Mouse (Mus musculus): ENCODE measurements around the gene Ubp1. TPM values are rescaled to one million over a fixed set of nuclear protein-coding genes. Genes with fewer than 3 reads are reported as not detected.

The Ubp1 gene
- total and polyA plus RNA-seq, 2 experiments from 2014 or later: 19.8 to 59.3 TPM

DNA sequence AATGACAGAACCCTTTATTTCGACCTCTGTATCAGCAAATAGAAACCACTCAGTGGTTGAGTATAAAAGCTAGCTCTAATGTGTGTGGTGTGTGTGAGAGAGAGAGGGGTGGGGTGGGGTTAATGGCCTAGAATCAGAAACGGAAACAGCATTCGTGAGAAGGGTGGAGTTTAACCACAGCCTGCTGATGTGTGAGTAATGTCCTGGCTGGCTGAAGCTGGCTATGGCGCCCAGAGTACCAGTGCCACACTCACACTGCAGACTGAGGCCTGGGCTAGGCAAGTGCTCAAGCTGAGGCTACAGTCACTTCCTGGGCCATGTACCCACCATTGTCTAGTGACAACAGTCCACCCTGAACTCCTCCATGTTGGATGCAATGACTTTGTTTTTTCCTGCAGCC lies 85.7 kb downstream of the Ubp1 start:
- H3K4me2 ChIP-seq (ENCODE audit: low read depth, low read length): no peak overlapping the region
- DNase-seq (ENCODE audit: low spot score) (no peak), ATAC-seq (no peak)
- H3K36me3 ChIP-seq (ENCODE audit: insufficient read depth, low read length): 0 out of 2 replicates have a peak, but pooled peaks cover 7% of the 10 kb centered on the region
- 85% methylated on average over 4 of the region's 4 CpGs for WGBS
- no peak overlapping the region for H3K9ac ChIP-seq (replicated peaks; ENCODE audit: low read length)
- no peak overlapping the region for H3K4me3 ChIP-seq (ENCODE audit: low read length)
- TF ChIP-seq CTCF (IDR thresholded peaks at IDR 0.05; ENCODE audit: low read depth): no peak
- no peaks in the 10 kb centered on the region for H3K9me3 ChIP-seq (ENCODE audit: low read length)
- H3K27ac ChIP-seq: no peak overlapping the region
- H3K4me1 ChIP-seq (ENCODE audit: insufficient read depth, low read length): no peaks in the 10 kb centered on the region
- H3K27me3 ChIP-seq (ENCODE audit: insufficient read depth, low read length): no peaks in the 10 kb centered on the region

DNA sequence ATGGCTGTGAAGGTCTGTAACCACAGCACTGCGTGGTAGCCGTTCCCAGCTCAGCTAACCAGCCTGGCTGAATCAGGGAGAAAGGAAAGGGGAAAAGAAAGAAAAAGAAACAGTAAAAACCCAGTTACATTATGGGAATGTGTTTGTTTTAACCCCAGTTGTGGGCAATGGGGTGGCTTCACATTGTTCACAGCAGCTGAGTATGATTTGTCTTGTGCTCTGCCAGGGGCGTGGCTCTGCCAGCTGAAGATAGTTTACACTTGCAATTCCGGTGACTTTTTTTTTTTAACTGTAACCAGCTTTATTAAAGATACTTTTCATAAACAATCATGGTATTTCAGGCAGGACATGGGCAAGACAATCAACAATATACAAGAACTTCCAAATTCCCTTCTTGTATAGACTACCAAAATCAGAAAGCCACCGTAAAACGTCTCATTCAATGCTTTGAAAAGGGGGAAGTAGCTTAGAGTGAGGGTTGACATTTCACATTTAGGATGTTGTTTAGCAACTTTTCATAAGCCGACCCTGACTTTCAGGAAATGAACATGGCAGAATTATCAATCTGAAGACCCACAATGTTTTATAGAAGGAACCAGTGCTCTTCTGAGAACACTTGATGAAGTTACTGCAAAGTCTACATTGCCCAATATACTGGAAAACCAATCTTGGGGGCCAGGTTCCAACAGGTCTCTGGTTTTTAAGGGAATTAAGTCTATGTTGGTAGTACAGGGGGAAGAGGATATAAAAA lies 88.5 kb downstream of the Ubp1 start:
- DNase-seq (ENCODE audit: low spot score) (no peak), ATAC-seq (no peak)
- H3K9me3 ChIP-seq (ENCODE audit: low read length): no peaks in the 10 kb centered on the region
- 0 out of 2 replicates have a peak, but pooled peaks cover 7% of the 10 kb centered on the region for H3K36me3 ChIP-seq (ENCODE audit: insufficient read depth, low read length)
- no peak overlapping the region for H3K4me3 ChIP-seq (ENCODE audit: low read length)
- H3K4me1 ChIP-seq (ENCODE audit: insufficient read depth, low read length): no peaks in the 10 kb centered on the region
- whole genome bisulfite sequencing: 86% methylated on average over 7 of the region's 7 CpGs
- H3K4me2 ChIP-seq (ENCODE audit: low read depth, low read length): no peak overlapping the region
- H3K27me3 ChIP-seq (ENCODE audit: insufficient read depth, low read length): no peaks in the 10 kb centered on the region
- no peak overlapping the region for H3K27ac ChIP-seq
- no peak for TF ChIP-seq CTCF (IDR thresholded peaks at IDR 0.05; ENCODE audit: low read depth)
- H3K9ac ChIP-seq (replicated peaks; ENCODE audit: low read length): no peak overlapping the region

DNA sequence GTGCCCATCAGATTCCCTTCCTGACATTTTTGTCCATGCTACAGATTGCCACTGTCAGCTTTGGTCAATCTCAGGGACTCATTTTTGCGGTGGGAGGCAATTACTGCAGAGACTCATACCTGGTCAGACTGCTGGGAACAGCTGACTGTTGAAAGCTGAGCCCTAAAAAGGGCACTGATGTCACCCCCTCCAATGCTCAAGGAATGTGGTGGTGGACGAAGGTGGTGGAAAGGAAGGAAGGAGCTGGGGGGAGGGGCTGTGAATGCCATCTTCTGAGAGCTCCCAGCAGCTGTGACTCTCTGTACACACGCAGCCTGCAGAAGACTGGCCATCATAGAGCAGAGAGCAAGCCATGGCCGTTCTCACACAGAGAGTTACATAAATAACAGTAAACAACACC lies 91.4 kb downstream of the Ubp1 start:
- H3K36me3 ChIP-seq (ENCODE audit: insufficient read depth, low read length): no peaks in the 10 kb centered on the region
- WGBS: 71% methylated on average over 4 of the region's 4 CpGs
- H3K27ac ChIP-seq: no peak overlapping the region
- no peak overlapping the region for H3K4me2 ChIP-seq (ENCODE audit: low read depth, low read length)
- DNase-seq (ENCODE audit: low spot score) (no peak), ATAC-seq (no peak)
- H3K27me3 ChIP-seq (ENCODE audit: insufficient read depth, low read length): no peaks in the 10 kb centered on the region
- no peak for TF ChIP-seq CTCF (IDR thresholded peaks at IDR 0.05; ENCODE audit: low read depth)
- H3K4me1 ChIP-seq (ENCODE audit: insufficient read depth, low read length): peaks cover 12% of the 10 kb centered on the region
- no peak overlapping the region for H3K4me3 ChIP-seq (ENCODE audit: low read length)
- no peak overlapping the region for H3K9ac ChIP-seq (replicated peaks; ENCODE audit: low read length)
- no peaks in the 10 kb centered on the region for H3K9me3 ChIP-seq (ENCODE audit: low read length)

DNA sequence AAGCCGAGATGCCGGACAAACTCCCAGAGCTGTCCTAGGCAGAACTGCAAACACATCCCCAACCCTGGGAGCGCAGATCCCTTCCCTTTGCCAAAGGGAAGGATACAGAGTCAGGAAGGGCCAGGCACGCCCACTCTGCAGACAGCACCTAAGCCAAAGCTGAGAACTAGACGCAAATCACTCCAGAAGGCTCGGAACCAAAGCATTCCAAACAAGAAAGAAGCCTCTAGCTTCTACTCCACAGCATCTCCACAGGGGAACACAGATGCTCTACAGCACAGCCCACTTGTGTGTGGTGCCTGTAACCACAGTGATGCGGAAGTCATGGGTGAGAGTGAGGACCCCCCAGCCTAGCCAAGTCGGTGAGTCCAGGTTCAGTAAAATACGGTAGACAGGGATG lies 94.4 kb downstream of the Ubp1 start:
- no peaks in the 10 kb centered on the region for H3K9me3 ChIP-seq (ENCODE audit: low read length)
- TF ChIP-seq CTCF (IDR thresholded peaks at IDR 0.05; ENCODE audit: low read depth): no peak
- 56% methylated on average over 9 of the region's 9 CpGs for WGBS
- no peaks in the 10 kb centered on the region for H3K27me3 ChIP-seq (ENCODE audit: insufficient read depth, low read length)
- H3K27ac ChIP-seq: no peak overlapping the region
- ATAC-seq (no peak), DNase-seq (ENCODE audit: low spot score) (no peak)
- H3K9ac ChIP-seq (replicated peaks; ENCODE audit: low read length): peak overlapping the region; percentile 72; the same call in 1 of the 2 replicates
- H3K4me2 ChIP-seq (ENCODE audit: low read depth, low read length): peak overlapping the region; percentile 80
- peak overlapping the region; percentile 76 for H3K4me3 ChIP-seq (ENCODE audit: low read length)
- H3K4me1 ChIP-seq (ENCODE audit: insufficient read depth, low read length): peaks cover 12% of the 10 kb centered on the region
- no peaks in the 10 kb centered on the region for H3K36me3 ChIP-seq (ENCODE audit: insufficient read depth, low read length)

DNA sequence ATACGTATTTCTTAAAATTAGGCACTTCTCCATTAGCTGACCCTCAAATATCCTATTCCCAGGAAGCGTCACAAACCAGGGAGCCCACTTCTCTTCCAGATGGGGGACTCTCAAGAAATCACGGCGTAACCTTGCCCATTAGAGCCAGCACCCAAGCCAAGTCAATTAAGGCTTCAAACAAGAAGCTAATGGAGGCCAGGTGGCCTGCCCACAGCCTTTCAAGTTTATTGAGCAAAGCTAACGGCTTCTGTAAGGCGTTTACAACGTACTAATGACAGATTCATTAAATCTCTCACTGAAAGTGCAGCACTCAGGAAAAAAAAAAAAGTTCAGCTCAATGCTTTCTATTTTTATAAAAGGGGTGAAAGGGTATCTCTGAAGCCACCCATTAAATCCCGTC lies 95.1 kb downstream of the Ubp1 start:
- Histone ChIP-seq H3K27me3 (ENCODE audit: insufficient read depth, low read length) (no peaks in the 10 kb centered on the region), H3K4me2 (ENCODE audit: low read depth, low read length) (peak overlapping the region; percentile 80), H3K9ac (replicated peaks; ENCODE audit: low read length) (peak overlapping the region; percentile 72), H3K36me3 (ENCODE audit: insufficient read depth, low read length) (no peaks in the 10 kb centered on the region), H3K4me3 (ENCODE audit: low read length) (peak overlapping the region; percentile 76), H3K27ac (peak overlapping the region; percentile 54; the same call in 1 of the 2 replicates), H3K4me1 (ENCODE audit: insufficient read depth, low read length) (peaks cover 12% of the 10 kb centered on the region), H3K9me3 (ENCODE audit: low read length) (no peaks in the 10 kb centered on the region)
- TF ChIP-seq CTCF (IDR thresholded peaks at IDR 0.05; ENCODE audit: low read depth): no peak
- 13% methylated on average over 8 of the region's 8 CpGs for WGBS
- DNase-seq (ENCODE audit: low spot score) (no peak), ATAC-seq (no peak)

DNA sequence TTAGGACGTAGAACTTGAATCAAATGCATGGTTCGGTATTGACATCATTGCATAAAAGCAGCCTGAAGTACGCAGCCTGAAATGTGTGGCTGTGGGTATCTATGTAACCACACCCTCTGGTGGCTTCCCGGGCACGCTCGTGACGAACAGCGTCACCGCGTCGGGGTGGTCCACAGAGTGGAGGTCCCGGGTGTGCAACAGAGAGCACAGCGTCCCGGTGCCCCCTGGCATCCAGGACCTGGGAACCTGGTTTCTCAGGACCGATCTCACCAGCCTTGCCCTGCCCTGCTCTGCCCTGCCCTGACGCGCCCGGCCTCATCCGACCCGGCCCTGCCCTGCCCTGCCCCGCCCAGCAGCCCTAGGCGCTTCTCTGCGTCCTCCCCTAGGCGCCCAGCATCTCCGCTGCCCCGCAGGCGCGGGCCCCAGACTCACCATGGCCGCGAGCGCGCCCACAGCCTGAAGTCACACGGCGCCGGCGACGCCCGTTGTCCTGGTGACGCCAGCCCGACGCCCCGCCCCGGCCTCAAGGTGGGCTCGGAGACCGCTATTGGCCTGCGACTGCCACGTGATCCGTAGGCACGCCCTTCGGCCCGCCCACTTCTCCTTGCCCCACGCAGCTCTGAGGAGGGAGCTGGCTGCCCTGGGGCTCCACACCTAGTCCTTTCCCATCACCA lies 95.7 kb downstream of the Ubp1 start:
- H3K9me3 ChIP-seq (ENCODE audit: low read length): no peaks in the 10 kb centered on the region
- peak overlapping the region; percentile 72 for H3K9ac ChIP-seq (replicated peaks; ENCODE audit: low read length)
- WGBS: under 1% methylated on average over 46 of the region's 52 CpGs
- TF ChIP-seq CTCF (IDR thresholded peaks at IDR 0.05; ENCODE audit: low read depth): peak; percentile 43
- ATAC-seq (peak; percentile 96), DNase-seq (ENCODE audit: low spot score) (peak; percentile 94)
- no peaks in the 10 kb centered on the region for H3K36me3 ChIP-seq (ENCODE audit: insufficient read depth, low read length)
- peak overlapping the region; percentile 76 for H3K4me3 ChIP-seq (ENCODE audit: low read length)
- H3K27ac ChIP-seq: peak overlapping the region; percentile 78
- no peaks in the 10 kb centered on the region for H3K27me3 ChIP-seq (ENCODE audit: insufficient read depth, low read length)
- H3K4me1 ChIP-seq (ENCODE audit: insufficient read depth, low read length): peaks cover 12% of the 10 kb centered on the region
- peak overlapping the region; percentile 80 for H3K4me2 ChIP-seq (ENCODE audit: low read depth, low read length)

Other genes with a start within 250 kb of the Ubp1 start
- 21.2 and 33.0 TPM in 2 replicates for gene Pdcd6ip, start 222.7 kb upstream of the Ubp1 start, total RNA-seq (2014; rRNA removed)
- gene Pdcd6ip, start 222.7 kb upstream of the Ubp1 start, polyA plus RNA-seq (2015; fragmentation: Nextera tagmentation; extraction: Ambion mirVana): 28.7 and 30.6 TPM in 2 replicates
- gene Clasp2, start 189.5 kb upstream of the Ubp1 start, total RNA-seq (2014; rRNA removed): 242 and 250 TPM in 2 replicates
- gene Clasp2, start 189.5 kb upstream of the Ubp1 start, polyA plus RNA-seq (2015; fragmentation: Nextera tagmentation; extraction: Ambion mirVana): 107 and 108 TPM in 2 replicates
- gene Fbxl2, start 115.3 kb downstream of the Ubp1 start, total RNA-seq (2014; rRNA removed): 35.6 and 36.8 TPM in 2 replicates
- gene Fbxl2, start 115.3 kb downstream of the Ubp1 start, polyA plus RNA-seq (2015; fragmentation: Nextera tagmentation; extraction: Ambion mirVana): 23.2 and 27.4 TPM in 2 replicates
- gene Susd5, start 126.2 kb downstream of the Ubp1 start, total RNA-seq (2014; rRNA removed): 2.6 TPM in 2 replicates
- gene Susd5, start 126.2 kb downstream of the Ubp1 start, polyA plus RNA-seq (2015; fragmentation: Nextera tagmentation; extraction: Ambion mirVana): 1.8 and 2.0 TPM in 2 replicates